In genomic region chr4:154983767-154984166, GRCm38 (mm10) we compare ENCODE assay signal across 11 mouse cellular contexts. TPM values are rescaled to one million over a fixed set of nuclear protein-coding genes. Genes with fewer than 3 reads are reported as not detected.
DNase-seq lines count a peak whose midpoint lies in the region; ATAC-seq and TF ChIP-seq lines count a peak whose summit lies in the region.
"Had no signal": no experiment of that assay in that cellular context is flagged by ENCODE, and none has a peak within 500 bp of the region (broad histone marks: within the 10 kb centered on the region; RNA-seq: fewer than 3 reads in every experiment).

No protein-coding gene starts in this region.

- ATAC-seq in liver, embryonic 12.5 days = no peak
- ATAC-seq in liver, postnatal 0 days = no peak
- ATAC-seq in forebrain, postnatal 0 days = peak; percentile 15; the same call in 1 of the 2 replicates
- no peak for ATAC-seq in neural tube, embryonic 13.5 days (ENCODE audit: low read depth)

- H3K9me3 ChIP-seq in liver, embryonic 12.5 days (replicated peaks) = no peaks in the 10 kb centered on the region
- no peaks in the 10 kb centered on the region for H3K9me3 ChIP-seq in liver, postnatal 0 days (ENCODE audit: low read length)
- no peaks in the 10 kb centered on the region for H3K9me3 ChIP-seq in embryonic facial prominence, embryonic 10.5 days
- no peaks in the 10 kb centered on the region for H3K9me3 ChIP-seq in forebrain, postnatal 0 days (ENCODE audit: low read length)
- H3K9me3 ChIP-seq in neural tube, embryonic 13.5 days = no peaks in the 10 kb centered on the region

- peaks cover 33% of the 10 kb centered on the region for H3K36me3 ChIP-seq in liver, embryonic 12.5 days
- peaks cover 26% of the 10 kb centered on the region for H3K36me3 ChIP-seq in liver, postnatal 0 days (replicated peaks; ENCODE audit: insufficient read depth, low read length)
- H3K36me3 ChIP-seq in embryonic facial prominence, embryonic 10.5 days (replicated peaks) = peaks cover 36% of the 10 kb centered on the region
- H3K36me3 ChIP-seq in forebrain, postnatal 0 days (ENCODE audit: insufficient read depth) = peaks cover 24% of the 10 kb centered on the region
- H3K36me3 ChIP-seq in neural tube, embryonic 13.5 days = peaks cover 26% of the 10 kb centered on the region

- H3K4me1 ChIP-seq in liver, embryonic 12.5 days = peaks cover 34% of the 10 kb centered on the region
- 0 out of 2 replicates have a peak, but pooled peaks cover 2% of the 10 kb centered on the region for H3K4me1 ChIP-seq in liver, postnatal 0 days (ENCODE audit: insufficient read depth)
- peaks cover 54% of the 10 kb centered on the region for H3K4me1 ChIP-seq in embryonic facial prominence, embryonic 10.5 days
- no peaks in the 10 kb centered on the region for H3K4me1 ChIP-seq in forebrain, postnatal 0 days (ENCODE audit: insufficient read depth)
- H3K4me1 ChIP-seq in neural tube, embryonic 13.5 days (replicated peaks) = peaks cover 20% of the 10 kb centered on the region

- H3K4me2 ChIP-seq in liver, embryonic 12.5 days = peak overlapping the region; percentile 10; the same call in 1 of the 2 replicates
- no peak overlapping the region for H3K4me2 ChIP-seq in liver, postnatal 0 days (ENCODE audit: low read depth, low read length)
- H3K4me2 ChIP-seq in forebrain, postnatal 0 days (ENCODE audit: low read depth) = no peak overlapping the region
- no peak overlapping the region; the same call in 1 of the 2 replicates for H3K4me2 ChIP-seq in neural tube, embryonic 13.5 days

- no peak for TF ChIP-seq CTCF in liver, postnatal 0 days (IDR thresholded peaks at IDR 0.05; ENCODE audit: low read depth)
- no peak for TF ChIP-seq CTCF in forebrain, postnatal 0 days (IDR thresholded peaks at IDR 0.05; ENCODE audit: low read depth)

- peaks cover 37% of the 10 kb centered on the region for H3K27me3 ChIP-seq in liver, embryonic 12.5 days (replicated peaks)
- 0 out of 2 replicates have a peak, but pooled peaks cover 4% of the 10 kb centered on the region for H3K27me3 ChIP-seq in liver, postnatal 0 days (ENCODE audit: insufficient read depth, low read length)
- H3K27me3 ChIP-seq in embryonic facial prominence, embryonic 10.5 days (replicated peaks; ENCODE audit: low read depth, poor library complexity, severe bottlenecking) = peaks cover 40% of the 10 kb centered on the region
- H3K27me3 ChIP-seq in forebrain, postnatal 0 days (ENCODE audit: insufficient read depth, low read length) = no peaks in the 10 kb centered on the region
- H3K27me3 ChIP-seq in neural tube, embryonic 13.5 days = peaks cover 22% of the 10 kb centered on the region

- H3K9ac ChIP-seq in liver, embryonic 12.5 days = no peak overlapping the region
- no peak overlapping the region for H3K9ac ChIP-seq in liver, postnatal 0 days (replicated peaks)
- no peak overlapping the region for H3K9ac ChIP-seq in forebrain, postnatal 0 days
- H3K9ac ChIP-seq in neural tube, embryonic 13.5 days = peak overlapping the region; percentile 56

- no peak overlapping the region for H3K4me3 ChIP-seq in liver, embryonic 12.5 days
- H3K4me3 ChIP-seq in liver, postnatal 0 days (ENCODE audit: low read depth, low read length) = no peak overlapping the region
- 0 out of 2 replicates have a peak overlapping the region, but pooled peaks have one; percentile 22 for H3K4me3 ChIP-seq in embryonic facial prominence, embryonic 10.5 days
- no peak overlapping the region for H3K4me3 ChIP-seq in forebrain, postnatal 0 days (ENCODE audit: low read depth, low read length)
- no peak overlapping the region for H3K4me3 ChIP-seq in neural tube, embryonic 13.5 days
- H3K4me3 ChIP-seq: left cerebral cortex, adult 2 months had no signal

- H3K27ac ChIP-seq in liver, embryonic 12.5 days = no peak overlapping the region
- no peak overlapping the region for H3K27ac ChIP-seq in liver, postnatal 0 days (ENCODE audit: low read depth)
- H3K27ac ChIP-seq in embryonic facial prominence, embryonic 10.5 days (replicated peaks) = no peak overlapping the region; the same call in 1 of the 2 replicates
- H3K27ac ChIP-seq in forebrain, postnatal 0 days (ENCODE audit: low read depth, low read length) = no peak overlapping the region
- H3K27ac ChIP-seq in neural tube, embryonic 13.5 days (replicated peaks) = no peak overlapping the region
- H3K27ac ChIP-seq: left cerebral cortex, adult 2 months had no signal

- no peak for DNase-seq in liver, postnatal 0 days
- no peak for DNase-seq in embryonic facial prominence, embryonic 10.5 days (ENCODE audit: low spot score)
- DNase-seq in forebrain, postnatal 0 days = no peak
- DNase-seq in MN1 (ENCODE audit: low spot score) = no peak
- no peak for DNase-seq in layer of hippocampus, postnatal 14 days (ENCODE audit: low spot score in 2 of 2)
- DNase-seq: cerebellum, postnatal 14 days; lung, adult 2 months; right cerebral cortex, postnatal 4 days had no signal

- 43% methylated on average over 24 of the region's 24 CpGs for WGBS in liver, embryonic 12.5 days (ENCODE audit: insufficient replicate concordance)
- WGBS in liver, postnatal 0 days (ENCODE audit: insufficient replicate concordance) = 37% methylated on average over 24 of the region's 24 CpGs
- WGBS in embryonic facial prominence, embryonic 10.5 days = 18% methylated on average over 24 of the region's 24 CpGs
- 15% methylated on average over 24 of the region's 24 CpGs for WGBS in forebrain, postnatal 0 days
- WGBS in neural tube, embryonic 13.5 days = 18% methylated on average over 18 of the region's 24 CpGs

- TF ChIP-seq EP300 in liver, postnatal 0 days (IDR thresholded peaks at IDR 0.05; ENCODE audit: low read depth) = no peak

RNA-seq across cellular contexts. Expression of gene Pank4, which starts 19.8 kb away (rescaled TPM):
- 33.4 and 34.0 TPM in 2 replicates for polyA plus RNA-seq in liver, embryonic 12.5 days (2016; fragmentation: Nextera tagmentation; extraction: Ambion mirVana)
- 10.9 and 11.4 TPM in 2 replicates for polyA plus RNA-seq in liver, postnatal 0 days (2015; fragmentation: Nextera tagmentation; extraction: Ambion mirVana)
- 49.2 and 50.1 TPM in 2 replicates for polyA plus RNA-seq in embryonic facial prominence, embryonic 10.5 days (2016; fragmentation: Nextera tagmentation; extraction: Ambion mirVana)
- 39.7 and 40.0 TPM in 2 replicates for total RNA-seq in forebrain, postnatal 0 days (2014; rRNA removed)
- 20.4 and 22.6 TPM in 2 replicates for polyA plus RNA-seq in forebrain, postnatal 0 days (2015; fragmentation: Nextera tagmentation; extraction: Ambion mirVana)
- polyA plus RNA-seq in neural tube, embryonic 13.5 days (2015; fragmentation: Nextera tagmentation; extraction: Ambion mirVana) = 36.6 and 36.8 TPM in 2 replicates
- 10 to 100 TPM; 29.8 to 35.0 TPM for total RNA-seq in layer of hippocampus, postnatal 14 days (2021)

RNA-seq across cellular contexts. Expression of gene Hes5, which starts 23.0 kb away (rescaled TPM):
- polyA plus RNA-seq in liver, embryonic 12.5 days (2016; fragmentation: Nextera tagmentation; extraction: Ambion mirVana) = 0.12 TPM in 1 of 2 replicates, not detected in the other
- 0.15 and 0.21 TPM in 2 replicates for polyA plus RNA-seq in liver, postnatal 0 days (2015; fragmentation: Nextera tagmentation; extraction: Ambion mirVana)
- polyA plus RNA-seq in embryonic facial prominence, embryonic 10.5 days (2016; fragmentation: Nextera tagmentation; extraction: Ambion mirVana) = 84.4 and 151 TPM in 2 replicates
- 92.2 and 100 TPM in 2 replicates for total RNA-seq in forebrain, postnatal 0 days (2014; rRNA removed)
- 107 and 120 TPM in 2 replicates for polyA plus RNA-seq in forebrain, postnatal 0 days (2015; fragmentation: Nextera tagmentation; extraction: Ambion mirVana)
- polyA plus RNA-seq in neural tube, embryonic 13.5 days (2015; fragmentation: Nextera tagmentation; extraction: Ambion mirVana) = 119 and 125 TPM in 2 replicates
- total RNA-seq in layer of hippocampus, postnatal 14 days (2021) = 10 to 100 TPM; 36.2 to 37.0 TPM
- polyA plus RNA-seq: lung, adult 2 months had no signal

RNA-seq across cellular contexts. Expression of gene Tnfrsf14, which starts 55.4 kb away (rescaled TPM):
- 62.9 and 65.0 TPM in 2 replicates for polyA plus RNA-seq in liver, embryonic 12.5 days (2016; fragmentation: Nextera tagmentation; extraction: Ambion mirVana)
- polyA plus RNA-seq in liver, postnatal 0 days (2015; fragmentation: Nextera tagmentation; extraction: Ambion mirVana) = 17.2 and 20.0 TPM in 2 replicates
- polyA plus RNA-seq in embryonic facial prominence, embryonic 10.5 days (2016; fragmentation: Nextera tagmentation; extraction: Ambion mirVana) = 0.45 and 1.4 TPM in 2 replicates
- total RNA-seq in forebrain, postnatal 0 days (2014; rRNA removed) = 2.6 TPM in 1 of 2 replicates, not detected in the other
- not detected in 2 replicates for polyA plus RNA-seq in forebrain, postnatal 0 days (2015; fragmentation: Nextera tagmentation; extraction: Ambion mirVana)
- 0.54 TPM in 1 of 2 replicates, not detected in the other for polyA plus RNA-seq in neural tube, embryonic 13.5 days (2015; fragmentation: Nextera tagmentation; extraction: Ambion mirVana)
- 1 to 10 TPM in 1 of 2 experiments, under 1 TPM in 1; 0.81 to 1.1 TPM for total RNA-seq in layer of hippocampus, postnatal 14 days (2021)

Comparison
In these comparisons a context has a peak if more than half of its experiments do, and no peak if none do; other contexts are left out.
1. RNA of gene Hes5, which starts 23.0 kb away (polyA plus RNA-seq): 107 to 120 TPM in forebrain, postnatal 0 days, 119 to 125 TPM in neural tube, embryonic 13.5 days and 84.4 to 151 TPM in embryonic facial prominence, embryonic 10.5 days; 0.15 to 0.21 TPM in liver, postnatal 0 days and 0.12 TPM in liver, embryonic 12.5 days; every median in the first group is over 10 times any median in the second.